Mouse (Mus musculus): ENCODE data around the gene Exoc8. TPM values are rescaled to one million over a fixed set of nuclear protein-coding genes. Genes with fewer than 3 reads are reported as not detected.

Exoc8 gene
- polyA plus RNA-seq, 2 experiments = 2.4 to 3.7 TPM

DNA sequence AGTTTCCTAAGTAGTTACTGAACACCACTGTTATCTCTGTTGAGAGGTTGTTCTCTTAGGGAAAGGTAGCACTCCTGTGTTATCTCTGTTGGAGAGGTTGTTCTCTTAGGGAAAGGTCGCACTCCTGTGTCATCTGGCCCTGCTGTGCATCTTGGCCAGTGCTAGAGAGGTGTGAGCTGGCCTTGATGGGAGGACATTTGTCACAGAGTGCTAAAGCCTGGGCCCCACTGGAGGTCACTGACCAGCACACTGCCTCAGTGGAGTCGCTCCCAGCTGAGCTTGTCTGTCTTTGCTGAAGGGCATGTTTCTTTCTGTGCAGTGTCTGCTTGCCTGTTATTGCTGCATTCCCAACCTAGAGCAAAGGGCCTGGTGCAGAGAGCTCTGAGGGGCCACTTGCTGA is 30.4 kb downstream of the Exoc8 start:
- H3K4me2 ChIP-seq (ENCODE audit: low read depth) = no peak overlapping the region
- no peaks in the 10 kb centered on the region for H3K9me3 ChIP-seq (ENCODE audit: control insufficient read depth, low read length)
- no peak overlapping the region for H3K27ac ChIP-seq
- ATAC-seq (ENCODE audit: insufficient read depth) (no peak), DNase-seq (ENCODE audit: low read depth in 3 of 3, low spot score in 3 of 3) (no peak)
- H3K9ac ChIP-seq (replicated peaks) = no peak overlapping the region
- TF ChIP-seq EP300 (IDR thresholded peaks at IDR 0.05; ENCODE audit: low read depth) (no peak), CTCF (IDR thresholded peaks at IDR 0.05; ENCODE audit: low read depth) (no peak)
- H3K4me3 ChIP-seq (ENCODE audit: insufficient read depth in 1 of 2, low read depth in 2 of 2, low read length in 2 of 2) = no peak overlapping the region
- WGBS (ENCODE audit: insufficient replicate concordance) = 44% methylated on average over 2 of the region's 2 CpGs
- H3K27me3 ChIP-seq (ENCODE audit: control insufficient read depth, insufficient read depth, low read length) = no peaks in the 10 kb centered on the region
- H3K4me1 ChIP-seq (replicated peaks; ENCODE audit: control insufficient read depth in 2 of 2, insufficient read depth in 2 of 2, low read length in 1 of 2) = peaks cover 5 to 18% of the 10 kb centered on the region in 2 experiments
- peaks cover 7% of the 10 kb centered on the region for H3K36me3 ChIP-seq (replicated peaks; ENCODE audit: control insufficient read depth, insufficient read depth, low read depth)

DNA sequence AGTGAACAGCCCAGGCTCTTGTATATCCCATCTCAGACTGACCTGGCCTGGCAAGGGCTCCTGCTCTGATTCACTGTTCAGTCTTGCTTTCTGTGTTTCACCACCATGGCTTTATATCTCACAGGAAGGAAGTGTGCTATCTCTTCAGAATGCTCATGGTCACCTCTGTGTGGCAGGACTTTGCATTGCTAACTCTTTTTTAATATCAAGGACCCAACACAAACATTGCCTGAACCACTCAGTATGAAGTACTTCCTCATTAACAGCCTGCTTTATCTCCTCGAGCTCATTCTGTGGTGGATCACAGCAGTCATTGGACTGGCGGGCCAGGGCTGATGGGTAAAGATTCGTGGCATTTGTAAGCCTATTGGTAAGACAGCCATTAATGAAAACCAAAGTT is 30.8 kb downstream of the Exoc8 start:
- TF ChIP-seq EP300 (IDR thresholded peaks at IDR 0.05; ENCODE audit: low read depth) = no peak
- TF ChIP-seq CTCF (IDR thresholded peaks at IDR 0.05; ENCODE audit: low read depth) = no peak
- whole genome bisulfite sequencing (ENCODE audit: insufficient replicate concordance) = 5% methylated on average over 3 of the region's 3 CpGs

DNA sequence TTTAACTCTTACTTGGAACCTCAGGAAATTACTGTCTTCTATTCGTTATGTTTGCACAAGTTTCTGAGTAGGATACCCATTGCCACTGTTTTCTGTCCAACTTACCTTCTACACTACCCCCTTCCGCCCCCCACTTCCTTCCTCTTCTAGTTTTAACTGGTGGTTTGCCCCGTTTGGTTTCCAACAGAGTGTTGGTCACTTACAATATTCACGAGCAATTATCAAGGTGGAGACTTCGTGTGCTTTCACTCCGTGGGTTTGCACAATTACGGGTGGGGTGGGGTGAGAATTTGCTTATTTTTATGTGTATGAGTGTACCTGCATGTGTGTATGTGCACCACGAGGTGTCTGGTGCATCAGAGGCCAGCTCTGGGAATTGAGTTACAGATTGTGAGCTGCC is 33.8 kb downstream of the Exoc8 start:
- ATAC-seq (ENCODE audit: insufficient read depth) (no peak), DNase-seq (ENCODE audit: low read depth in 3 of 3, low spot score in 3 of 3) (no peak)
- peaks cover 5 to 20% of the 10 kb centered on the region in 2 experiments for H3K4me1 ChIP-seq (replicated peaks; ENCODE audit: control insufficient read depth in 2 of 2, insufficient read depth in 2 of 2, low read length in 1 of 2)
- H3K9ac ChIP-seq (replicated peaks) = peak overlapping the region; percentile 86
- no peaks in the 10 kb centered on the region for H3K27me3 ChIP-seq (ENCODE audit: control insufficient read depth, insufficient read depth, low read length)
- H3K27ac ChIP-seq = no peak overlapping the region
- peaks cover 3% of the 10 kb centered on the region; the same call in 1 of the 2 replicates for H3K36me3 ChIP-seq (replicated peaks; ENCODE audit: control insufficient read depth, insufficient read depth, low read depth)
- 3% methylated on average over 8 of the region's 8 CpGs for WGBS (ENCODE audit: insufficient replicate concordance)
- no peak; the same call in 1 of the 2 replicates for TF ChIP-seq CTCF (IDR thresholded peaks at IDR 0.05; ENCODE audit: low read depth)
- no peak for TF ChIP-seq EP300 (IDR thresholded peaks at IDR 0.05; ENCODE audit: low read depth)
- H3K4me3 ChIP-seq (ENCODE audit: insufficient read depth in 1 of 2, low read depth in 2 of 2, low read length in 2 of 2) = peak overlapping the region; percentile 74 to 77
- peak overlapping the region; percentile 88 for H3K4me2 ChIP-seq (ENCODE audit: low read depth)
- H3K9me3 ChIP-seq (ENCODE audit: control insufficient read depth, low read length) = no peaks in the 10 kb centered on the region

More for the DNA sequence above, 30.8 kb downstream of the Exoc8 start:
- Histone ChIP-seq H3K4me1 (replicated peaks; ENCODE audit: control insufficient read depth in 2 of 2, insufficient read depth in 2 of 2, low read length in 1 of 2) (peaks cover 5 to 18% of the 10 kb centered on the region in 2 experiments), H3K4me2 (ENCODE audit: low read depth) (no peak overlapping the region), H3K4me3 (ENCODE audit: insufficient read depth in 1 of 2, low read depth in 2 of 2, low read length in 2 of 2) (no peak overlapping the region), H3K9ac (replicated peaks) (no peak overlapping the region), H3K27me3 (ENCODE audit: control insufficient read depth, insufficient read depth, low read length) (no peaks in the 10 kb centered on the region), H3K27ac (no peak overlapping the region), H3K36me3 (replicated peaks; ENCODE audit: control insufficient read depth, insufficient read depth, low read depth) (peaks cover 3% of the 10 kb centered on the region), H3K9me3 (ENCODE audit: control insufficient read depth, low read length) (no peaks in the 10 kb centered on the region)
- ATAC-seq (ENCODE audit: insufficient read depth) (no peak), DNase-seq (ENCODE audit: low read depth in 3 of 3, low spot score in 3 of 3) (no peak)

DNA sequence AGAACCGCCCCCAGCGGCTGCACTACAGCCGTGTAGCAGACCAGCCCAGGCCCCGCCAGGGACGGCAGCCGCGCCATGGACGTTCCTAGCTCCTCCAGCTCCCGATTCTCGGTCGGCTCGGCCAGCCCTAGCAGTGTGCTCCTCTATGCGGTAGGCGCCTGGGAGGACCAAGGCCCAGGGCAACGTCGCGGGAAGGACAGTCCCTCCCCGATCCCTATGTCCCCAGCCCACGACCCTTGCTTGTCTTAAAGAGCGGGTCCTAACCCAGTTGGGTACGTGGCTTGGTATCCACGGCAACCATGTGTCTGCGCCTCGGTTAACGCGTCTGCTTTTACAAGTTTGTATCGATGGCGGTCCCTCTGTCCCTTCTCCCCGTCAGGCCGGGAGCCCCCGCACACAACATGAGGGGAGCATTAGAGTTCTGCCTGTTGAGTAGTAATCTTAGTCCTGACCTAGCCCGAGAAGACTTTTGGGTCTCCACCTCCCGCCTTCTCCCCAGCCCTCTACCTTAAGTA is 34.3 kb downstream of the Exoc8 start:
- no peak for TF ChIP-seq EP300 (IDR thresholded peaks at IDR 0.05; ENCODE audit: low read depth)
- no peak for TF ChIP-seq CTCF (IDR thresholded peaks at IDR 0.05; ENCODE audit: low read depth)
- peaks cover 4% of the 10 kb centered on the region for H3K36me3 ChIP-seq (replicated peaks; ENCODE audit: control insufficient read depth, insufficient read depth, low read depth)
- H3K27ac ChIP-seq = peak overlapping the region; percentile 34
- no peaks in the 10 kb centered on the region for H3K9me3 ChIP-seq (ENCODE audit: control insufficient read depth, low read length)
- no peak for DNase-seq (ENCODE audit: low read depth in 3 of 3, low spot score in 3 of 3)
- H3K27me3 ChIP-seq (ENCODE audit: control insufficient read depth, insufficient read depth, low read length) = no peaks in the 10 kb centered on the region
- peaks cover 5 to 20% of the 10 kb centered on the region in 2 experiments for H3K4me1 ChIP-seq (replicated peaks; ENCODE audit: control insufficient read depth in 2 of 2, insufficient read depth in 2 of 2, low read length in 1 of 2)
- peak overlapping the region; percentile 88 for H3K4me2 ChIP-seq (ENCODE audit: low read depth)
- ATAC-seq (ENCODE audit: insufficient read depth) = peak; percentile 32; the same call in 1 of the 2 replicates
- 1% methylated on average over 33 of the region's 33 CpGs for whole genome bisulfite sequencing (ENCODE audit: insufficient replicate concordance)
- peak overlapping the region; percentile 74 to 77 for H3K4me3 ChIP-seq (ENCODE audit: insufficient read depth in 1 of 2, low read depth in 2 of 2, low read length in 2 of 2)
- H3K9ac ChIP-seq (replicated peaks) = peak overlapping the region; percentile 86

DNA sequence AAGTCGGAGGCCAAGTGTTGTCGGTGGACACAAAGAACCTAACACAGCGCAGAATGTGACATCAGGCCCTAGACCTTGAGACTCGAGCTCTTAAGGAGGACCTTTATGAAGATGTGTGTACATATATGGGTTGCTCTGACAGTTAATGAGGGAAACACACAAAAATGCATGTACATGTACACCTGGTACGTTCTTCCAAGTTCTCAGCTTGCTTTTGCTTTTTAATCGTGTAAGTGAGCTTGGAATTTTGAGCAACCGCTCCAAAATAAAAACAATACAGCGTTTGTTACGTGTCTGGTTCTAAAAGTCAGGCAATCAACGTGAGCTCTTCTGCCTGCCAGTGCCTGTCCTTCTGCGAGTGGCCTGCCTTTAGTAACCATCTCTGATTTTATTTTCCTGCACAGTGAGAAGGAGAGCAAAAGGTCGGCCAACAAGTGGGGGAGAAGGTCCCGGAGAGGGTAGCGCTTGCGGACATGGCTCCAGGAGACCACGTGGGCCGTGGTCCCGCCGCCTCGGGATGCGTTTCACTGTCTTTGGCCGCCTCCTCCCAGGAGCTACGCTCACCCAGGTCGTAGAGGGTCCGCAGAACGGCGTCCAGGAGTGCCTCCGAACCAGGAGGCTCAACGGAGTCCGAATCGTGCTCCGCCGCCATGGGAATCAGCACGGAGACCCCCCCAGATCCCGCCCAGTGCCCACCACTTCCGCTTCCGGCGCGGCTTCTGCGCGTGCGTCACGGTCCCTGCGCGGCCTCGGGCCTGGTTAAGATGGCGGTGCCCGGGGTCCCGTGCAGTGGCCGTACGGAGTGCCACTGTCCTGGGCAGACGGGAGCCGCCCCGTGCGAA is 35.0 kb downstream of the Exoc8 start, which contains the start of the genes Gnpat and 2810004N23Rik:
Gene Gnpat, plus strand, starts transcription at position 713 of the 842 bp plus-strand sequence.
Gene 2810004N23Rik, minus strand, starts transcription at position 800 of the 842 bp plus-strand sequence.
- H3K4me1 ChIP-seq (replicated peaks; ENCODE audit: control insufficient read depth in 2 of 2, insufficient read depth in 2 of 2, low read length in 1 of 2) = peaks cover 5 to 20% of the 10 kb centered on the region in 2 experiments
- H3K4me2 ChIP-seq (ENCODE audit: low read depth) = peak within 1 kb of the TSS; percentile 88
- H3K9ac ChIP-seq (replicated peaks) = peak within 1 kb of the TSS; percentile 86
- DNase-seq (ENCODE audit: low read depth in 3 of 3, low spot score in 3 of 3) (peak; percentile 64 to 74 (median 68)), ATAC-seq (ENCODE audit: insufficient read depth) (peak; percentile 92)
- peak within 1 kb of the TSS; percentile 34 for H3K27ac ChIP-seq
- H3K9me3 ChIP-seq (ENCODE audit: control insufficient read depth, low read length) = no peaks in the 10 kb centered on the region
- no peaks in the 10 kb centered on the region for H3K27me3 ChIP-seq (ENCODE audit: control insufficient read depth, insufficient read depth, low read length)
- peaks cover 11% of the 10 kb centered on the region for H3K36me3 ChIP-seq (replicated peaks; ENCODE audit: control insufficient read depth, insufficient read depth, low read depth)
- under 1% methylated on average over 55 of the region's 55 CpGs for WGBS (ENCODE audit: insufficient replicate concordance)
- peak; percentile 41 for TF ChIP-seq CTCF (IDR thresholded peaks at IDR 0.05; ENCODE audit: low read depth)
- TF ChIP-seq EP300 (IDR thresholded peaks at IDR 0.05; ENCODE audit: low read depth) = no peak
- H3K4me3 ChIP-seq (ENCODE audit: insufficient read depth in 1 of 2, low read depth in 2 of 2, low read length in 2 of 2) = peak within 1 kb of the TSS; percentile 74 to 77

Measured in liver, embryonic 14.5 days (tissue).